Mouse (Mus musculus): ENCODE measurements around the gene Col9a2.
"Not testable (repeated sequence)": the region's sequence is repeated elsewhere in the genome, so short reads cannot be mapped to it uniquely, and the experiment has no call there.

Col9a2 gene

DNA sequence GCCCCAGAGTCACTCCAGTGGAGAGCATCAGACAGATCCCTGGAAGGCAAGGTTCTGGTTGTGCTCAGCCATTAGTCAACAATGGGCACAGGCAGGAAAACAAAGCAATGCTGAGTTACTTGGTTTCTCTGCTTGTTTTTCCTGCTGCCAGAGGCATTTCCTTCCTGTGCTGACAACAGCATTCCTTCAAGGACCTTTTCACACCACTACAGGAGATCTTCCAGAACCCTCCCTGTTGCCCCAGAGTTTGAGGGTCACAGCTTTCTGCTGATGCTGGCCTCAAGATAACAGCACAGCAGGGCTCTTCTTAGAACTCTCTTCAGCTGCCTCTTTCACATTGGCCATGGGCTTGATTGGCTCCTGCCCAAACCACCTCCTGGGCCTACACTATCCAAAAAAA, 17.3 kb upstream of the Col9a2 start:
- DNase-seq (ENCODE audit: low spot score in 2 of 2) = no peak

DNA sequence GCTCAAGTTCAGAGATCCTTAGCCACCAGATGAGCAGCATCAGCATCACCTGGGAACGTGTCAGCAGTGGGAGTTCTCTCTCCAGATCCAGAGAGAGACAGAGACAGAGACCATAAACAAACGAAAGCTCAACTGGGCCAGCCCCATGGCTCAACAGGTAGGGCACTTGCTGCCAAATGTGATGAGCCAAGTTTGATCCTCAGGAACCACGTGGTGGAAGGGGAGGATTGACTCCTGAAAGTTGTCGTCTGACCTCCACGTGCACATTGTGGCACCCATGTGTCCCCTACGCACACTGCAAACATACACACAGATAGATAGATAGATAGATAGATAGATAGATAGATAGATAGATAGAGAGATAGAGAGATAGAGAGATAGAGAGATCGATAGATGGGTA, 15.7 kb upstream of the Col9a2 start:
- DNase-seq (ENCODE audit: low spot score in 2 of 2) = no peak

DNA sequence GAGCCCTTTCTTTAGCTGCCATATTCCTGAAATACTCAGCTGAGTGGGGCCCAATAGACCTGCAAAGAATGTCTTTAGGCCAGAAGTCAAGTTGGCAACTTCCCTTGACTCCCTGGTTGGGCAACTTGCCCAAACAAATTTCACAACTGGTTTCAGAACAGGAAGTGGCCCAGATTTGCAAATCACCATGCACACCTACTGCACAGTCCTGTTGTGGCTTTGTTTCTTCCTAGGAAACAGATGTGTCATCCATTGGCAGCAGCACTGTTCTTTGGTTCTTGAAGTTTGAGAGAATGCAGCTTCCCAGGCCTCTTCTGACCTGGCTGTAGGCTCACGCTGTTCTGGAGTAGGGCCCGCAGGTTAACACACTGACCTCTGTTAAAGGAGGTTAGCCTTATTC, 15.2 kb upstream of the Col9a2 start:
- no peak for DNase-seq (ENCODE audit: low spot score in 2 of 2)

DNA sequence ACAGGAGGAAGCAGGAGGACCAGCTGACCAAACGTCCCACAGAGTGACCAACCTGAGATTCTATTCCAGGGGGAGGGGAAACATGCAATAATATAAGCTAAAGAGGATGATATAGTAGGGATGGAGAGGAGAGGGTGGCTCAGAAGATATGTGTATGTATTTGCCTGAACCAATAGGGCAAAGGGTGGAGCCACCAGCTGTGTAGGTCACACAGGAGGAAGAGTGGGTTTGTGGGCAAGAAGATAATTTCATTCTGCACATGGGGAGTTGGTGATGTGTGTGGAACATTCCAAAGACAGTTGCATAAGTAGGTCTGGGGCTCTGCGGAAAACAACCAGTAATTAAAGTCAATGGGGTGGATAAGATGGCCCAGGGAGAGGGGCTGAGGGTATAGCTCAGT, 13.5 kb upstream of the Col9a2 start:
- no peak for DNase-seq (ENCODE audit: low spot score in 2 of 2)

DNA sequence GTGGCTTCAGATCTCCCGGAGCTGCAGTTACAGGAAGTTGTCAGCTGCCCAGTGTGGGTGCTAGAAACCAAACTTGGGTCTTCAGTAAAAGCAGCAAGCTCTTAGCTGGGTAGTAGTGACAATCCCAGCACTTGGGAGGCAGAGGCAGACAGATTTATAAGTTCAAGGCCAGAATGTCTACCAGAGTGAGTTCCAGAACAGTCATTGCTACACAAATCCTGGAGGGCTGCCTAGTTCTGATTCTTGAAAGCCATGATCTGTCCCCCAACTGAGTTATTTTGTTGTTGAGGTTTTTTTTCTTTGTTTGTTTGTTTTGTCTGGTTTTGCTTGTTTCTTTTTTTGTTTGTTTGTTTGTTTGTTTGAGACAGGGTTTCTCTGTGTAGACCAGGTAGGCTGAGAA, 11.0 kb upstream of the Col9a2 start:
- no peak for DNase-seq (ENCODE audit: low spot score in 2 of 2)

DNA sequence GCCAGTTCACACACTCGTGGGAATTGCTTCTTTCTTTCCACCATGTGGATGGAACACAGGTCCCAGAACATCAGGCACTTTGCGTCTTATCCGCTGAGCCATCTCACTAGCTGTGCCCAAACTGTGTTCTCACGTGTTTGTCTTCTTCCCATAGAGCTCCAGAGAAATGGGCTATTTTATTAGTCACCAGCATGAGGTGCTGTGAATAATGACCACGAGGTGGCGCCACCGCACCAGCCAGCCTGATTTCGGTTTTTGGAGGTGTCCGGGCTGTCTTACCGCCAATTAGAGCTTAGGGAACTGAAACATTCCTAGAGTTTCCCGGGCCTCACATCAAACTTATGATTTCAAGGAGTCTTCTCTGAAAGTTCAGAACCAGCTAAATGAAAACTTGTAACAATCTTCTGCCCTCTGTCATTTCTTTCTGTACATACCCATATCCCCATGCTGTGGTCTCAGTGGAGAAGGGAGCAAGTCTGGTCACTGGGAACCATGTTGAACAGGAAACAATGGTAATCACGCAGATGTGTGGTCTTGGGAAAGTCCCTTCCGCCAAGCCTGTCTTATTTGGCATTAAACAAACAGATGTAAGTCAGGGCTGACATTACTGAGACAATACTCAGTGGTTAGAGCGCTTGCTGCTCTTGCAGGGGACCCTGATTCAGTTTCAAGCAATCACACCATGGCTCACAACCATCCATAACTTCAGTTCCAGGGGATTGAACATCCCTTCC, 10.4 kb upstream of the Col9a2 start:
- DNase-seq (ENCODE audit: low spot score in 2 of 2) = peak in 1 of 2 experiments; percentile 35

DNA sequence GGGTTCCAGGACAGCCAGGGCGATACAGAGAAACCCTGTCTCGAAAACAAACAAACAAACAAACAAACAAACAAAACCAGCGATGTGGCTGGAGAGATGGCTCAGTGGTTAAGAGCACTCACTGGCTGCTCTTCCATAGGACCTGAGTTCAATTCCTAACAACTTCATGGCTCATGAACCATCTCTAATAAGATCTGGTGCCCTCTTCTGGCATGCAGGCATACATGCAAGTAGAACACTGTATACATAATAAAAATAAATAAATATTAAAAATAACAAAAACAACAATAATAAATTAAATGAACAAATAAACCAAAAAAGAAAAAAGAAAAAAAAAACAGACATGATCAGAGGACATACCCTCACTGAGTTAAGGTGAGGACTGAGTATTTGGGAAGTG, 9.6 kb upstream of the Col9a2 start:
- DNase-seq (ENCODE audit: low spot score in 2 of 2) = no peak

DNA sequence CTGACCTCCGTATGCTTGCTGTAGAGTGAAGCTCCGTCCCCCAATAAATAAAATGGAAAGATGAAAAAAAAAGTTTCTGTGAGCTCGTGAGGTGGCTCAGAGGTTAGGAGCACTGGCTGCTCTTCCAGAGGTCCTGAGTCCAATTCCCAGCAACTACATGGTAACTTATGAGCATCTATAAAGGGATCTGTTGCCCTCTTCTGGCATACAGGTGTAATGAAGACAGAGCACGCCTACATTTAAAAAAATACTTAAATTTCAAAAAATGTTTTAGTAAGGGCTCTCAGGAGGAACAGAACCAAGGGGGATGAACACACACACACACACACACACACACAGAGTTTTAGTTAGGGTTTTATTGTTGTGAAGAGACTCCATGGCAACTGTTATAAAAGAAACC, 7.7 kb upstream of the Col9a2 start:
- DNase-seq (ENCODE audit: low spot score in 2 of 2) = no peak

DNA sequence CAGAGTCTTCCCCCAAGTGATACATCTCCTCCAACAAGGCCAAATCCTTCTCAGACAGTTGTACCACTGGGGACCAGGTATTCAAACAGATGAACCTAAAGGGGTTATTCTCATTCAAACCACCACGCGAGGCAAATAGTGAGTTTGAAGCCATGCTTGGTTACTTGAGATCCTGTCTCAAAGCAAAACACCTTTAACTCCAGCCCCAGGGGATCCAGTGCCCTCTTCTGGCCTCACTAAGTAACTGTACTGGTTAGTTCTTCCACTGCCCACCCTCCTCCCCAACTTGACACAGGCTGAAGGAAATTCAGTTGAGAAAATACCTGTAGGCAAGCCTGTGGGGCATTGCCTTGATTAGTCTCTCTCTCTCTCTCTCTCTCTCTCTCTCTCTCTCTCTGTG, 6.2 kb upstream of the Col9a2 start:
- DNase-seq (ENCODE audit: low spot score in 2 of 2) = no peak

DNA sequence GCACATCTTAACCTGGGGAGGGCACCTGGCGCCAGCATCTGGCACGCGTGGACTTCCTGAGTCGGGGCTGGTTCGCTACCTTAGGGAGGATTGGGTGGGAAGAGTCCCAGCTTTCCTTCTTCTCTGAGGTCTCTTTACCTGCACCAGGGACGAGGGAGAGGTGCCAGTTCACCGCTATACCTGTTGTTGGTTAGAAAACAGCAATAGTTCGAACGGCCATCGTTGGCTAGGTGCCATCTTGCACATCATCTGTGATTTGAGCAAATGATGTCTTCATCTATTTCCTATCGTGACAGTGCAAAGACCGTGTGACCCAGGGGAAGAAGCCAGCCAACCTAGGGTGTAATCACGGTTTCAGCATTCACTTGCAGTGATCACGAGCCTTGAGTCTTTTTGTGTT, 1.1 kb downstream of the Col9a2 start:
- peak in 1 of 2 experiments; percentile 59 for DNase-seq (ENCODE audit: low spot score in 2 of 2)

DNA sequence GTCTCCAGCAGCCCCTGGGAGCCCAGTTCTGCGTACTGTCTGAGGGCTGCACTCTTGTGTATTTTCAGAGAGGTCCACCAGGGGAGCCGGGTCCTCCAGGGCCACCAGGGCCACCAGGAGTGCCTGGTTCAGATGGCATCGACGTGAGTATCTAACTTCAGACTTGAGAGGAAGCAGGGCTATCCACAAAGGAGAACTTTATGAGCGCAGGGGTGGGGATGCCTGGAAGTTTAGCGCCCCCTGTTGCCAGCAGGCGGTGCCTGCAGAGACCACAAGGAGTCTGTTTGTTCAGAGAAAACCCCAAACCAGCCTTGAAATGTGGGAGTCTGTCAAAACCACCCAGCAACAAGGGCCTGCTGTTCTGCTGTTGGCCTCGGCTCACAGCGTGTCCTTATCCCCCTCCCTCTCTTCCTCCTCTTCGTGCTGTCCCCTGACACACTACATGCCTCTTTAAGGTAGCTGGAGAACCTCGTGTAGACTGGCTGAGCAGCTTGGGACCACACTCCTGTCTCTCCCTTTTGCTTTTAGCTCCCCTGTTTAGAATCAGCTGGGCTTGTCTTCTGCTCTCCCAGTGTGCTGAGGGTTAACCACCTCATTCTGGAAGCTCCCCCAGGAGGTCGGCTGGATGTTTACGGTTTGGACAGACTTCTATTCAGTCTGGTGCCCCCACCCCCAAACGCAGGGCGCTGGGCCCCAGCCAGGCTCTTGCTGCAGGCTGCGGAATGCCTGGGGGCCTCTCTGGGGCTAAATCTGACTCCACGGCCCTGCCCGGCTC, 1.9 kb downstream of the Col9a2 start:
- DNase-seq (ENCODE audit: low spot score in 2 of 2) = peak; percentile 47 to 77

DNA sequence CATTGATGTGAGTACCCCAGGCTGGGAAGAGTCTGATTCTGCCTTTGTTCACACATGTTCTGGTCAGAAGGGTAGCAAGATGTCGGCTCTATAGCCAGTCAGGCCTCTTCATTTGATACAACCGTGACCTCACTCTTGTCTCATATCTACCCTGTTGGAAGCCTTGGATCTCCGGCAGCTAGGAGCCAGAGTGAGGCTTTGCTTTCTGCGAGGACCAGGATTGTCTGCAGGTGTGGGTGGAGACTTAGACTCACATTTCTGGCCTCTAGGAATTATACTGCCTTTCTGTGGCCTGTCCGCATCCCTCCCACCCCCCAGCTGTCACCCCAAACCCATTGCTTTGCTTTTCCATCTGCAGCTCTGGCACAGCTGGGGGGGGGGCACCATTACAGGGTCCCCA, 3.3 kb downstream of the Col9a2 start:
- DNase-seq (ENCODE audit: low spot score in 2 of 2) = no peak

DNA sequence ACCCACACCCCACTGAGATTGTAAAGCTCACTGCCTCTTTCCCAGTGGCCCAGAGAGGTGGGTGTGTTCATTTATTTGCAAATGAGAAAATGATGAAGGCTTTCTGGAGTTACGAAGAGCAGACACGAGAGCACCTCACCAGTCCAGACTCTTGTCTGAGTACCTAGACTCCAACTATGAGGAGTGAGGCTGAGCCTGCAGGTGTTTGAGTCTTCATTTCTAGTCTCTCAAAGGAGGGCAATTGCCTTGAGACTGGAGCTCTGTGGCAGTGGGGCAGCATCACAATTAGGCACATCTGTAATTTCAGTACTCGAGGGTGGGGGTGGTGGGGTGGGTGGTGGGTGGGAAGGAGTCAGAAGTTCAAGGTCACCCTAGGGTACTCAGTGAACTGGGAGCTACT, 3.8 kb downstream of the Col9a2 start:
- DNase-seq (ENCODE audit: low spot score in 2 of 2) = no peak

DNA sequence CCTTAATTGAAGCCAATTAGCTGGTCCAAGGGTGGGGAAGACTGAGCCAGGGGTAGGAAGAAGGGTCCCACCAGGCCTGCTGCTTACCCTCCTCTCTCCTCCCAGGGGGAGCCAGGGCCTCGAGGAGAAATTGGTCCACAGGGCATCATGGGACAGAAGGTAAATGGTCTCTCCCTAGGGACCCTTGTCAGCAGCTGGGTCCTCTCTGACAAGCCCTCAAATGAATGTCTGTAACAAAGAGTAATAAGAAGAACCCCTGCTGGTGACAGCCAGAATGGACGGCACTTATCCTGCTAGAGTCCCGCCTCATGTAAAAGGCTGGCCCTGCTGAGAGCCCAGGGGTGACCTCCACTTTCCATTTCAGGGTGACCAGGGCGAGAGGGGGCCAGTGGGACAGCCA, 12.7 kb downstream of the Col9a2 start:
- no peak for DNase-seq (ENCODE audit: low spot score in 2 of 2)

DNA sequence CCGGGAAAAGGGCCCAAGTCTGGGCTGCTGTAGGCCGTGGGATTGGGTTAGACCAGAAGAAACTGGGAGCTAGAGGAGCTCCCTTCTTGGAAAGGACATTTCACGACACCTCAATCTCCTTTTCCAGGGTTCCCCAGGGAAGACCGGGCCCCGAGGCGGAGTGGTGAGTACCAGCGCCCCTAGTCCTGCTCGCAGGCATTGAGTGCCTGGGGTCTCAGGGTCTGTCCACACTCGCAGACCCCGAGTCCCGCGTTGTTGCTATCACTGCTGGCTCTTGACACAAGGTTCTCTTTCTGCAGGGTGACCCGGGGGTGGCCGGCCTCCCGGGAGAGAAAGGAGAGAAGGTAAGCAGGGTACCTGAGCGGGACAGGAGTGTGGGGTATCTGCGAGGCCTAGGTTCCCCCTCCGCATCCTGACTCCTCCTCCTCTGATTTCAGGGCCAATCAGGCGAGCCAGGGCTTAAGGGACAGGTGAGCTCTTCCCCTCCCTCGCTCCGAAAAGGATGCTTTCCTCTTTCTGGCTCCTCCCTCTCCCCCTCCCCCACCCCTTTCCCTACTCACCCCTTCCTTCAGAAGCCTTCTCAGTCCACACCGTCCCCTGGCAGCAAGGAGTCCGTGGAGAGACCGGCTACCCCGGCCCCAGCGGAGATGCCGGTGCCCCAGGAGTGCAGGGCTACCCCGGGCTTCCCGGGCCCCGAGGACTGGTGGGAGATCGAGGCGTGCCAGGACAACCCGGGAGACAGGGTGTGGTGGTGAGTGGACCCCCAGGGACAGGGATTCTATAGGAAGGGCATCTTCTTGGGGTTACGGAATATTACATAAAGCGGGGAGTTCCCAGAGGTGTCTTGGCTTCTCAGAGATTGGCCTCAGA, 13.5 kb downstream of the Col9a2 start:
- no peak for DNase-seq (ENCODE audit: low spot score in 2 of 2)

DNA sequence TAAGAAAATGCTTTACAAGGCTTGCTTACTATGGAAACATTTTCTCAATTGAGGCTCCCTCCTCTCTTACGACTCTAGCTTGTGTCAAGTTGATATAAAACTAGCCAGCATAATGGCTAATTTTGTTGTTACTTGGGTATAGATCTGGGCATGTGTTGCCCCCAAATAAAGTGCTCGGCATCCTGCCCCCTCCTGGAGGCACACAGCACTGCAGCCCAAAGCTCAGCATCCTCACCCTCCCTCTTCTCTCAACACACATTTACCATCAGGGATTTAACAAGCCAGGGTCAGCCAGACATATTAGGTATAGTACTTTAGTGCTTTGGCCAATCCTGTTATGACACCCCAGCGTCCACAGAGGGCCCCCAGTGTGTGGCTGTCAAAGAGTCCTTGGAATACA, 17.2 kb downstream of the Col9a2 start:
- DNase-seq (ENCODE audit: low spot score in 2 of 2) = no peak

DNA sequence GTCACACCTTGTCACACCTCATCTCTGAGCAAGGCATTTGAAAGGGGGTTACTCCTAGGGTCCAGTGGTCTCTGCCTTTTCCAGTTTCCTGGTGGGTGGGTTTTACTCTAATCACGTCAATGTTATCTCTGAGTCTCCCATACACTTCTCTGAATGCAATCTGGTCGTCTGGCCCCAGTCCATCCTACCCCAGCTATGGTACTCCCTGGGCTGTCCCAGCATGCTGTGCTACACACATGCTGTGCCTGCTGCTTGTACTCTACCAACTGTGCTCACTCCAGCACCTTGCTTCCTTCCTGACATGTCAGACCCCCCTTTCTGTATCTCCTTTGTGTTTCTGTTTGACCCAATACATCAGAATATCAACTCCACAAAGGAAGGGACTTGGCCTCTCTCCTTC, 17.8 kb downstream of the Col9a2 start:
- no peak for DNase-seq (ENCODE audit: low spot score in 2 of 2)

DNA sequence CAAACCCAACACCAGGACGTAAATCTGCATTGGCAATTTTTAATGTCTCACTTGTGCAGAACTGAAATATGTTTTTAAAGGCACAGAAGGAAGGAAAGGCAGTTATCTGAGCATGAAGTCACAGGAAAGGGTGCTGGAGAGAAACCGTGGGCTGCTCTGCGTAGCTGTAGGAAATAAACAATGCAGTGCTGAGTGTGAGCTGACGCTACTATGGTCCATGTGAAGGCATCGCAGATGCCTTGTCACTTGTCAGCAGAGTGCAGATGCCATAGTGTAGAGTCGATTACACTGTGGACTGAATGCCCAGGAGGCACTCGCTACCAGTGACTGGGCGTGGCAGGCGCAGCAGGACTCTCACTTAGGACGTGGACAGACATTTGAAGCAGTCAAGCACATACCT, 20.0 kb downstream of the Col9a2 start:
- not testable (repeated sequence) for DNase-seq (ENCODE audit: low spot score in 2 of 2)

DNA sequence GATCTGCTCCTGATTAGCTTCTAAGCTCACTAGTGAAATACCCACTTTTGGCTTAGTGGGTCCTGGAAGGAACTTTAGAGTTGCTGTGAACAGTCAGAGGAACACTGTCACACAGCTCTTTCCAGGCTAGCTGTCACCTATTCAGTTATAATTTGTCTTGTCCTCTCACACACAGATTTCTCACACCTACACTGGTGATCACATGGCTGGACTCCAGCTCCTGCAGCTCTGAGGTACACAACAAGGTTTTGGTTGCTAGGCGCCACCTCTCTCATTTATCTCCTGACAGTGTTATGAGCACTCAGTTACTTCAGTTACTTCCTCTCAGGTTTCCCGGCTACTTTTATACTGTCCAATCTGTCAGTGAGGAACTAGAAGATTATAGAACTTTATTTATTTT, 26.2 kb downstream of the Col9a2 start:
- no peak for DNase-seq (ENCODE audit: low spot score in 2 of 2)

DNA sequence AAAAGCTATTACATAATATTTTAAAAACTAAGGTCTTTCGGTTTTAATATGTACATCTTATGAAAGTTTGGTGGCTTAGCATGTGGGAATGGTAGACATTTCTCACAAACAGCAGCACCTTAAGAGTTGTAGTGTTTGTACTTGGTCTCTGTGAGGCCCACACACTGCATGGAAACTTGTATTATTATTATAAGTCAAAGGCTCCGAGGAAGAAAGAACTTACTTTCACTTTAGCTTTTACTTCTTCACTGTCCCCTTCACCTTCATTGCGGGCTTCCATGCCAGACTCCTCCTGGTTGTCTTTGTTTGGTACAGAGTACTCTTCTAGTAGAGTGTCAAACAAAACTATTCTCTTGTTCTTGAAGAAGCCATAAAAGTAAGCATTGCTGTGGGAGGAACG, 35.1 kb downstream of the Col9a2 start:
- DNase-seq (ENCODE audit: low spot score in 2 of 2) = no peak

DNA sequence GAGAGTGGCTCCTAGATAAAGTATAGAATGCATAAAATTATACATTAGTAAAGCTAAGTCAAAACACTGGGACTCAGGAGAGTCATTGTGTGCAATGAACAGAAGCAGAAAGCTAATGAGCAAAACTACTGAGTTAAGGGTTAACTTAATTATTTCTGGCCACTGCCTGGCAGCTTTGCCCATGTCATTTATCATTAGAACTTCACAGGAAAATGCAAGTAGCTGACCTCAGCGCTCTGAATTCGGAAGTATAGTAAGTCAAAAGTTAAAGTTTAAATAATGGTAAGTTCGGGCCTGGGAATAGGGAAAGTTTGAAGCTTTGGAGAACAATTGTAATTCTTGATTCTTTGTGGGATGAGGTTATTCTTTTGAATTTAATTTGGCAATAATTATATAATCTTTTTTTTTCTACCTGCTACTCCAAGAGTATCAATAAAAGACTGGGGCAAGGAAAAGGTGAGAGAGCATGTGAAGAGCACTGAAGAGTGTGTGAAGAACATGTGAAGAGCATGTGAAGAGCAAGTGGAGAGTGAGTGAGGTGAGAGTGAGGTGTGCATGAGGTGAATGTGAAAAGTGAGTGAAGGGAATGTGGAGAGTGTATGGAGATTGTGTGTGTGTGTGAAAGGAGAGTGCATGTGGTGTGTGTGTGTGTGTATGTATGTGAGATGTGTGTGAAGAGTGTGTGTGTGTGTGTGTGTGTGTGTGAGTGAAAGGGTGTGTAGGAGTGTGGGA, 38.9 kb downstream of the Col9a2 start:
- no peak for DNase-seq (ENCODE audit: low spot score in 2 of 2)

DNA sequence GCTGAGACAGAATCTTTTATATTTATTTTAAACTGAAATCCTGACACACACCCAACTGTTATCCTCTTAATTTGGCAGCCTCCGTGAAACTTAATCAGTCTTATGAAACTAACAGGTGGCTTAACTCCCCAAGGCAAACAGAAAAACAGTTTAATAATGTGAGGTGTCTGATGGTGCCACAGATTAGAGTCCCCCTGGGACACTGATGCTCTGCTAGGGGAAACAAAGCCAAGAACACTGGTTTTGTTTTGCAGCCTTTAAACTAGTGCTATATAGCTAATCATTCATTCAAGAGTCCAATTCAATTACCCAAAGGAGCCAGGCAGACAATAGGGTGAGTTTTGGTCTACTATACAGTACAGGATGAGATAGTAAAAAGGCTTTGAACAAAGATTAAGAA, 41.2 kb downstream of the Col9a2 start:
- DNase-seq (ENCODE audit: low spot score in 2 of 2) = no peak

Measured in urinary bladder, postnatal 4 days (tissue).